Mouse (Mus musculus) kidney, embryonic 15.5 days (tissue): ENCODE data around the gene Gm21981. TPM values are rescaled to one million over a fixed set of nuclear protein-coding genes. Genes with fewer than 3 reads are reported as not detected.
A peak's percentile ranks its signal among the peaks of the same experiment; 100 is the strongest.

Experiments used
- ATAC-seq: fragments of 200-750 bp; cut with Nextera tagmentation; replicated peaks from 2 replicates; pipeline ENCODE4 v1.8.0; 2017; ENCODE audit warnings: moderate TSS enrichment; ENCODE audit not compliant: low FRiP score
- H3K27ac ChIP-seq: fragments of 300-500 bp; sonication (generic); 2 replicates; pipeline ENCODE4 v1.5.1; 2015; ENCODE audit warnings: mild to moderate bottlenecking, inconsistent platforms
- H3K27me3 ChIP-seq: fragments of 300-500 bp; sonication (generic); 2 replicates; pipeline ENCODE4 v1.6.1; 2015; ENCODE audit warnings: inconsistent platforms
- H3K36me3 ChIP-seq: fragments of 300-500 bp; sonication (generic); 2 replicates; pipeline ENCODE4 v1.6.1; 2015; ENCODE audit warnings: inconsistent platforms
- H3K4me1 ChIP-seq: fragments of 300-500 bp; sonication (generic); 2 replicates; pipeline ENCODE4 v1.6.1; 2015; ENCODE audit warnings: inconsistent platforms
- H3K4me2 ChIP-seq: fragments of 300-500 bp; sonication (generic); 2 replicates; pipeline ENCODE4 v1.6.1; 2015; ENCODE audit warnings: moderate library complexity, mild to moderate bottlenecking, inconsistent platforms
- H3K4me3 ChIP-seq: fragments of 300-500 bp; sonication (generic); replicated peaks from 2 replicates; pipeline ENCODE4 v1.5.1; 2015; ENCODE audit warnings: mild to moderate bottlenecking, inconsistent platforms
- H3K9ac ChIP-seq: fragments of 300-500 bp; sonication (generic); 2 replicates; pipeline ENCODE4 v1.6.1; 2015; ENCODE audit warnings: mild to moderate bottlenecking, inconsistent platforms
- H3K9me3 ChIP-seq: fragments of 300-500 bp; sonication (generic); replicated peaks from 2 replicates; pipeline ENCODE4 v1.6.1; 2016; ENCODE audit warnings: inconsistent platforms
- WGBS: fragments of 180-500 bp; shearing (Covaris S2); methylation state at CpG from one replicate; pipeline ENCODE4 v1.1.7; 2015; ENCODE audit warnings: mixed read lengths; 5-methylcytosine and 5-hydroxymethylcytosine counted together
- polyA plus RNA-seq: library from polyadenylated mRNA; unstranded; fragments of >200 nt; fragmentation: Nextera tagmentation; extraction: Ambion mirVana; gene quantifications from 2 replicates; pipeline ENCODE4 v1.2.1, GENCODE M21; 2015

The Gm21981 gene
- polyA plus RNA-seq, 1 experiment from 2014 or later = 0.17 TPM

DNA sequence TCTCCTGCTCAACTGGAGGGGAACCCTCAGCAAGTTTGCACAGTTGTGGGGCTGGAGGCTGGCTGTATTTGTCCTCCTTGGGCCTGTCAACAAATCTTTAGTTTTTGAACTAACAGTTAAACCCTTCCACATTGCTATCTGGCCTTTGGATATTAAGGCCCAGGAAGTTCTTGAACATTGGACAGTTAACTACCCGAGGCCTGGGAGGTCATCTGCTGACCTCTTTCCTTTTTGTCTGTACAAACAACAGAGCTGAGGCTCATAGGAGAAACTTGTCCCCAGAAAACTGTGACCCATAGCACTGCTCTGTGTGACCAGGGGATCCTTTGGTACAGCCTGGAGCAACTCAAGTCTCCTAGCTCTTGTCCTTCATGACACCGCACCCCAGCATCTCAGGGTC, 4.8 kb upstream of the Gm21981 start:
- H3K36me3 ChIP-seq = peaks cover 34% of the 10 kb centered on the region
- no peaks in the 10 kb centered on the region for H3K9me3 ChIP-seq
- no peak overlapping the region for H3K27ac ChIP-seq
- ATAC-seq = no peak
- H3K4me3 ChIP-seq = no peak overlapping the region
- peaks cover 18% of the 10 kb centered on the region for H3K4me1 ChIP-seq
- H3K27me3 ChIP-seq = peaks cover 15% of the 10 kb centered on the region
- no peak overlapping the region for H3K4me2 ChIP-seq
- 75% methylated on average over 2 of the region's 2 CpGs for WGBS
- no peak overlapping the region for H3K9ac ChIP-seq

- no peak for ATAC-seq
- 82% methylated on average over 10 of the region's 10 CpGs for WGBS
Observed at GRCm38 (mm10) chr17:47698156-47698555, 3.9 kb upstream of the Gm21981 start.

GRCm38 (mm10) chr17:47695337-47695710, 1.1 kb upstream of the Gm21981 start:
- H3K27ac ChIP-seq = peak overlapping the region; percentile 85
- peak overlapping the region; percentile 83 for H3K4me3 ChIP-seq
- peak overlapping the region; percentile 89 for H3K9ac ChIP-seq
- H3K36me3 ChIP-seq = peaks cover 14% of the 10 kb centered on the region; the same call in 1 of the 2 replicates
- H3K9me3 ChIP-seq = no peaks in the 10 kb centered on the region
- under 1% methylated on average over 20 of the region's 23 CpGs for WGBS
- peaks cover 22% of the 10 kb centered on the region for H3K4me1 ChIP-seq
- peak overlapping the region; percentile 95 for H3K4me2 ChIP-seq
- ATAC-seq = no peak
- peaks cover 14% of the 10 kb centered on the region; the same call in 1 of the 2 replicates for H3K27me3 ChIP-seq

More at GRCm38 (mm10) chr17:47698156-47698555, 3.9 kb upstream of the Gm21981 start:
- Histone ChIP-seq H3K9ac (no peak overlapping the region), H3K9me3 (no peaks in the 10 kb centered on the region), H3K4me2 (no peak overlapping the region), H3K36me3 (peaks cover 32% of the 10 kb centered on the region), H3K27me3 (peaks cover 17% of the 10 kb centered on the region), H3K27ac (peak overlapping the region; percentile 60; the same call in 1 of the 2 replicates), H3K4me3 (no peak overlapping the region), H3K4me1 (peaks cover 23% of the 10 kb centered on the region)

DNA sequence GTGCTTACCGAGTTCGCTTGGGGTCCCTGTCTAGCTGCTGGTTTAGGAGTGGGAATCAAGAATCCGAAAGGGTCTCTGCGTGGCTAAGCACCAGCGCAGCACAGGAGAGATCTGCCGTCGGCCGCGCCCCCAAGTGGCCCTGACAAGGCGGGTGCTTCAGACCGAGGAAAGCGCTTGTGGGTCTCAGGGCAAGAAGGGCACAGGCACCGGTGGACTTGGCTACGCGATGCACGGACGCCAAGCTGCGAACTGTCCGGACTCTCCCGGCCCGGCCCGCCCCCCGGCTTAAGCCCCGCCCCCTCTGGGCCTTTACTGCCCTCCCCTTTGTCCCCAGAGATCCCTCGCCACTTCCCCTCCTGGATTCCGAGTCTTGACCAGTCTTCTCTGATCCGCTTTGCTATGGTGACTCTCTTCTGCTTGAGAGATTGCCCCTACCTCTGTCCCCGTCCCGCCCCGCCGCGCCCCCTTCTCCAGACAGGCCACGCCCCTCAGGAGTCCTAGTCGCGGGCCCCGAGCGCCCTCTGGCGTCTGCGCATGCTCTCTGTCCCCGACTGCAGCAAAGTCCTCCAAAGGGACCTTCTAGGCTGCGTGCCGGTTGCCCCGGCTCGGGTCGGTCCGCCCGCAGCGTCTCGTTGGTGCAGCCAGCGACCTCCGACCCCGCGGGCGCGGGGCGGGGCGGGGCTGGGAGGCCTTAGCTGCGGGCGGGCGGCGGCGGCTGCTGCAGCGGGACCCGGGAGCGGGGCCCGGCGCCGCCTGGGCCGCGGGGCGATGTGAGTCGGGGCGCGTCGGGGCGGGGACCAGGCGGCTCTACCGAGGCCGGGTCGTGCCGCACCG, 465 bp upstream of the Gm21981 start, which contains the start of gene Prickle4:
Gene Prickle4, minus strand, starts transcription at position 234 of the 834 bp plus-strand sequence.
- peak; percentile 95 for ATAC-seq
- H3K36me3 ChIP-seq = 0 out of 2 replicates have a peak, but pooled peaks cover 9% of the 10 kb centered on the region
- H3K27me3 ChIP-seq = peaks cover 14% of the 10 kb centered on the region; the same call in 1 of the 2 replicates
- peak within 1 kb of the TSS; percentile 85 for H3K27ac ChIP-seq
- H3K9me3 ChIP-seq = no peaks in the 10 kb centered on the region
- peaks cover 26% of the 10 kb centered on the region for H3K4me1 ChIP-seq
- H3K4me3 ChIP-seq = peak within 1 kb of the TSS; percentile 83
- H3K4me2 ChIP-seq = peak within 1 kb of the TSS; percentile 95
- H3K9ac ChIP-seq = peak within 1 kb of the TSS; percentile 89
- under 1% methylated on average over 79 of the region's 82 CpGs for WGBS

DNA sequence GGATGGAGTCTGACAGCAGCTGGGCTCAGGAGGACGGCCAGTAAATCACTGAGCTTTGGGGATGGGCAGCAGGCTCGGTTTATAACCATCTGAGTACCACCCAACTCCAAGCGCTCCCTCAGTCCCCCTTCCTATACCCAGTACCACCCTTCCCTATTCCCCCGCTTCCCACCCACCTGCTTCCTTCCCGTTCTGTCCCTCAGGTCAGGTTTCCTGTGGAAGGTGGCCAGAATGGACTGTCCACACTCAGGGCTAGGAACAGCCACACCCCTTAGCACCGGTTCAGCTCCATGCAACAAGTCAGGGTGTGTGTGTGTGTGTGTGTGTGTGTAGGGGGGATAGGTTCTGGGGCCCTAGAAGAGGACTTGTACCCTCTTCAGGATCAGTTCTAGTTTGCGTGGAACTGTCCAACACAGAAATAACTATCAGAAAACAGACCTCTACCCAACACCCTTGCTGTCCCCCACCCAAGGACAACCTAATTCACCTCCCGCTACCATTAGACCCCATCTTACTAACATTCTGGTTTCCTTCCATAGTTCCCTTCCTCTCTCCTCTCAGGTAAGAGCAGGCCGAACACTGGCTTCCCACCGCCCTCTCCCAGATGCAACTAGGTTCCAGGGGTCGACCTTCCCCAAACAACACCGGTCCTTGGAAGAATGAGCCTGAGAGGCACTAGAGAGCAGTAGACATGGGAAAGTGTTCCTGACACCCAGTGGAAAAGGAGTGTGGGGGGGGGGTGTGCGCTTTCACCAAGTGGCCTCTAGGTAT, 399 bp downstream of the Gm21981 start:
- 0 out of 2 replicates have a peak, but pooled peaks cover 3% of the 10 kb centered on the region for H3K36me3 ChIP-seq
- H3K27ac ChIP-seq = peak overlapping the region; percentile 85
- WGBS = 24% methylated on average over 13 of the region's 13 CpGs
- peaks cover 34% of the 10 kb centered on the region for H3K4me1 ChIP-seq
- H3K4me3 ChIP-seq = peak overlapping the region; percentile 83
- peak overlapping the region; percentile 89 for H3K9ac ChIP-seq
- no peak for ATAC-seq
- no peaks in the 10 kb centered on the region for H3K9me3 ChIP-seq
- peak overlapping the region; percentile 95 for H3K4me2 ChIP-seq
- peaks cover 14% of the 10 kb centered on the region; the same call in 1 of the 2 replicates for H3K27me3 ChIP-seq

GRCm38 (mm10) chr17:47691650-47692049, 2.6 kb downstream of the Gm21981 start:
- H3K9me3 ChIP-seq = no peaks in the 10 kb centered on the region
- no peak overlapping the region for H3K4me2 ChIP-seq
- no peaks in the 10 kb centered on the region for H3K36me3 ChIP-seq
- 86% methylated on average over 3 of the region's 3 CpGs for whole genome bisulfite sequencing
- no peak for ATAC-seq
- H3K9ac ChIP-seq = no peak overlapping the region
- H3K4me1 ChIP-seq = peaks cover 48% of the 10 kb centered on the region
- H3K27ac ChIP-seq = no peak overlapping the region
- no peak overlapping the region for H3K4me3 ChIP-seq
- peaks cover 14% of the 10 kb centered on the region; the same call in 1 of the 2 replicates for H3K27me3 ChIP-seq

DNA sequence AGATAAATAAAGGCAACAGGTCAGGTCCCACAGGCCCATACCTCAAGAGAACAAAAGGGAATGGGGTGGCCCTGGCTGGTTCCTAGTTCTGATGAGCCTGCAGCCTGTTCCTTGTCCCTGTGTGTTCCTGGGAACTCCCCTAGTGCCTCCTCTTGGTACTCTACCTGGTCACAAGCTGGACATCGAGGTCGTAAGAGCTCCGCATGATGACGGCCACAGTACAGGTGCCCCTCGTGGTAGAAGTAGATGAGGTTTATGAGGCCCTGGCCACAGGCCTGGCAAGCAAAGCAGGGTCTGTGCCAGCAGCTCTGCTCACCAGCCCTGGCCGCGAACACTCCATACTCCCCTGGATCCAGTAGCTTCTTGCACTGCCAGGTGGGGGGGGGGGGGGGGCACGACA, 4.4 kb downstream of the Gm21981 start:
- Histone ChIP-seq H3K9me3 (no peaks in the 10 kb centered on the region), H3K36me3 (peaks cover 12% of the 10 kb centered on the region), H3K27ac (no peak overlapping the region), H3K9ac (no peak overlapping the region), H3K27me3 (peaks cover 10% of the 10 kb centered on the region; the same call in 1 of the 2 replicates), H3K4me1 (peaks cover 42% of the 10 kb centered on the region), H3K4me2 (peak overlapping the region; percentile 97; the same call in 1 of the 2 replicates), H3K4me3 (peak overlapping the region; percentile 87)
- ATAC-seq = no peak
- WGBS = 77% methylated on average over 8 of the region's 8 CpGs

DNA sequence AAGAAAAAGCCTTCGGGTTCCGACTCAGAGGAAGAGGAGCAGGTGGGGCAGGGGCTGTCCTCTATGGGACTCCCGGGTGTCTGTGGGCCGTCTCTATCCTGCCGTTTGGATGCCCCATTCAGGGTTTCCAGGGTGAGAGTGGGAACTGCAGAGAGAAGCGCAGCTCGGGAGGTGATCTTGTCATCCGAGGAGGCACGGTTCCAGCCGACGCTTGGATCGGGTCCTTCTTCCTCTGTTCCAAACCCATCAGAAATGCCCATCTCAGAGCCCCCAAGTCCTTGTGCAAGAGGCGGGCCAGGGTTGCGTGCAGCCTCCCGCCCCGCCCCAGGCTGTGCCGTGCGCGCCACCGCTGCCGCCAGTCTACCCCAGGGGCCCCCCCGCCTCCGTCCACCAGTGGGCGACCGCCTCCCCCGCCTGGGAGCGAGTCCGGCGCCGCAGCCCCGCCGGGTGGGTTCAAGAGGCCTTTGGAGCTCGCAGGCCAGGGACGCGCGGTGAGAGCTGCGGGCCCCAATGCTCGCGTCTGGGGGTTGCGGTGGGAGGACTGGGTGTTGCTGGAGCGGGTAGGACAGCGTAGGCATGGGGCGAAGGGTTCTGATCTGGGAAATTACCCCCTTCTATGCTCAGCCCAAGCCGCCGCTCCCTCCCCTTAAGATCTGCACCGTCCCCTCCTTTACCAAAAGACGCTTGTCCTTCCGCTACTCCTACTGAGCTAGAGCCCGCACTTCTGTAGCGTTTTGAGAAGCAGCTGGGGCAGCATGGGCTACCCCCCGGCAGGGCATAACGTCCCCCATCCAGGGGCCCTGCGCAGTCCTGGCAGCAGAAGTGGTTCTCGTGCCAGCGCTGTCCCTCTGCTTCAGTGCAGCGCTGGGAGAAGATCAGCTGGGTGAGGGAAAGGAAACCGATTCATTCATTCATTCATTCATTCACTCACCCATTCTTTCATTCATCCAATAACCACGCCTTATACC, 5.4 kb downstream of the Gm21981 start, which contains the start of gene Frs3:
Gene Frs3, plus strand, starts transcription at position 423 of the 968 bp plus-strand sequence.
- peak within 1 kb of the TSS; percentile 83 for H3K9ac ChIP-seq
- H3K36me3 ChIP-seq = peaks cover 22% of the 10 kb centered on the region
- peak within 1 kb of the TSS; percentile 87 for H3K4me3 ChIP-seq
- under 1% methylated on average over 58 of the region's 58 CpGs for WGBS
- peak; percentile 66 for ATAC-seq
- no peaks in the 10 kb centered on the region for H3K9me3 ChIP-seq
- H3K27ac ChIP-seq = peak within 1 kb of the TSS; percentile 87
- H3K4me2 ChIP-seq = peak within 1 kb of the TSS; percentile 97
- peaks cover 10% of the 10 kb centered on the region; the same call in 1 of the 2 replicates for H3K27me3 ChIP-seq
- peaks cover 35% of the 10 kb centered on the region for H3K4me1 ChIP-seq

- no peak for ATAC-seq
- H3K4me3 ChIP-seq = peak within 1 kb of the TSS; percentile 87
- H3K9me3 ChIP-seq = no peaks in the 10 kb centered on the region
- H3K9ac ChIP-seq = peak within 1 kb of the TSS; percentile 83
- peak within 1 kb of the TSS; percentile 87 for H3K27ac ChIP-seq
- peaks cover 29% of the 10 kb centered on the region for H3K4me1 ChIP-seq
- H3K27me3 ChIP-seq = peaks cover 5% of the 10 kb centered on the region; the same call in 1 of the 2 replicates
- peaks cover 28% of the 10 kb centered on the region for H3K36me3 ChIP-seq
- peak within 1 kb of the TSS; percentile 97 for H3K4me2 ChIP-seq
- under 1% methylated on average over 9 of the region's 9 CpGs for WGBS
Observed at GRCm38 (mm10) chr17:47688344-47688607, 6.0 kb downstream of the Gm21981 start, which contains the start of gene Tomm6. TSS of gene Tomm6 (minus strand) at chr17:47688386.

DNA sequence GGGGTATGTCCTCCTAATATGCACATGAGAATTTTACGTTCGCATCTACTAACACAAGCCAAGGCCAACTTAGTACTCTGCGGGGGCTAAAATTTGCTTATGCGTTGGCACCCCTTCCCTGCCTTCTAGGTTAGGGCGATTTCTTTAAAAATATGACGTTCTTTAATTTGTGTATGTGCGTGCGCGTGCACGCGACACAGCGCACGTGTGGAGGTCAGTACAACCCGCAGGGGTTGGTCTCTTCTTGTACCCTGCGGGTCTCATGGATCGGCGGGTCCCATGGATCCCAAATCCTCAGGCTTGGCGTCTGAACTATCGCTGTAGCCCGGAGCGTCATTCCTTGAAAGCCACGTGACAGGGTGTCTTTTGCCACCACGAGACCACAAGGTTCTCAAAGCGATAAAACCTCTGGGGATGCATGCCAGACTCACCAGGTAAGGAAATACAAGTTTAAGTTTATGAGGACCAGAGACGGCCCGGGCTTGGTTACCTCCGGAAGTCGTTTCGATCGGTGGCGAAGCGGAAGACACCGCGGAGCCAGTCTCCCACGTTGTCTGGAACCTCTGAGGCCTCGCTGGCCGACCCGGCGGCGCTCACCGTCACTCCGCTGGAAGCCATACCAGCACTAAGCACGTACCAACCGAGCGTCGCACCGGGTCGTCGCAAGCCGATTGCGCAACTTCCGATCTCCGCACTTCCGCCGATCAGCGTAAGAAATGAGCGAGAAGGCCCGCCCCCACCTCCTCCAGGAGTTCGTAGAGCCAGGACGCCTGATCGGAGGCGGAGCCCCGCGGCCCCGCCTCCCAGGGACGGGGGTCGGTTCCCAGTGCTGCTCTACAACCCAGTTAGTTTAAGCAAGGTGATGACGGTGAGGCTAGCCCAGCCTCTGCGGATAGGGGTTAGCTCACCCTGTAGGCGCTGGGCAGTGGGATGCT, 6.6 kb downstream of the Gm21981 start:
- Histone ChIP-seq H3K27ac (peak overlapping the region; percentile 87), H3K27me3 (no peaks in the 10 kb centered on the region), H3K36me3 (peaks cover 34% of the 10 kb centered on the region), H3K4me3 (peak overlapping the region; percentile 87), H3K4me1 (peaks cover 28% of the 10 kb centered on the region), H3K4me2 (peak overlapping the region; percentile 97), H3K9me3 (no peaks in the 10 kb centered on the region), H3K9ac (peak overlapping the region; percentile 83)
- 1% methylated on average over 70 of the region's 70 CpGs for WGBS
- ATAC-seq = peak; percentile 90
